Mouse (Mus musculus) kidney, adult 2 months (tissue): ENCODE measurements around the gene Scube3.

Experiments used
- CTCF ChIP-seq: fragments of 200-500 bp; conservative IDR thresholded peaks from 2 replicates; pipeline ENCODE4 v1.5.1; 2011; ENCODE audit warnings: low read depth, mild to moderate bottlenecking, control low read depth, low read length, moderate library complexity, mixed read lengths; ENCODE audit not compliant: insufficient read depth, insufficient read length
- POLR2A ChIP-seq: fragments of 200-500 bp; IDR thresholded peaks from one replicate; pipeline ENCODE4 v1.6.1; 2011; ENCODE audit warnings: low read depth, low read length, control low read depth

- TF ChIP-seq CTCF (no peak), POLR2A (no peak)
These were observed 60.0 kb downstream of the Scube3 start for GRCm38 (mm10) chr17:28201982-28202381.
